In genomic region chr10:57046021-57046420, GRCm38 (mm10) we compare ENCODE assay signal across 26 mouse cellular contexts.
DNase-seq lines count a peak whose midpoint lies in the region; ATAC-seq and TF ChIP-seq lines count a peak whose summit lies in the region.
"Had no signal": no experiment of that assay in that cellular context is flagged by ENCODE, and none has a peak within 500 bp of the region (broad histone marks: within the 10 kb centered on the region; RNA-seq: fewer than 3 reads in every experiment).

No protein-coding gene starts in this region.

- intact Hi-C loops in heart, adult 2 months (cut with DNase I) = no loop called here

- H3K36me3 ChIP-seq in heart, adult 2 months (ENCODE audit: control insufficient read depth, insufficient read depth, low read length) = peaks cover 3% of the 10 kb centered on the region; the same call in 1 of the 2 replicates
- H3K36me3 ChIP-seq in embryonic facial prominence, embryonic 14.5 days (ENCODE audit: control insufficient read depth, insufficient read depth, low read length) = no peaks in the 10 kb centered on the region
- no peaks in the 10 kb centered on the region for H3K36me3 ChIP-seq in limb, embryonic 14.5 days (ENCODE audit: control insufficient read depth, insufficient read depth, low read length)
- H3K36me3 ChIP-seq: embryonic facial prominence, embryonic 12.5 days; forebrain, embryonic 10.5 days; hindbrain, embryonic 10.5 days; hindbrain, embryonic 13.5 days; intestine, embryonic 15.5 days had no signal

- H3K4me2 ChIP-seq in embryonic facial prominence, embryonic 14.5 days (ENCODE audit: low read depth, low read length) = no peak overlapping the region
- no peak overlapping the region for H3K4me2 ChIP-seq in limb, embryonic 14.5 days (replicated peaks; ENCODE audit: low read depth, low read length, severe bottlenecking)
- H3K4me2 ChIP-seq: embryonic facial prominence, embryonic 12.5 days; forebrain, embryonic 13.5 days; heart, embryonic 11.5 days; hindbrain, embryonic 13.5 days; intestine, embryonic 15.5 days had no signal

- no peak overlapping the region for H3K4me3 ChIP-seq in heart, adult 2 months
- H3K4me3 ChIP-seq in embryonic facial prominence, embryonic 14.5 days (ENCODE audit: low read depth, low read length) = no peak overlapping the region
- no peak overlapping the region for H3K4me3 ChIP-seq in limb, embryonic 14.5 days (replicated peaks; ENCODE audit: low read length)
- H3K4me3 ChIP-seq: embryonic facial prominence, embryonic 12.5 days; erythroblast, embryonic 14.5 days; forebrain, embryonic 10.5 days; forebrain, embryonic 13.5 days; hindbrain, embryonic 10.5 days; hindbrain, embryonic 13.5 days; intestine, embryonic 15.5 days had no signal

- DNase-seq in adrenal gland, postnatal 14 days = peak; percentile 15
- DNase-seq in adrenal gland, adult 8-10 months = no peak
- no peak for DNase-seq in heart, adult 2 months
- DNase-seq in heart, postnatal 4 days = no peak
- DNase-seq in embryonic facial prominence, embryonic 14.5 days (ENCODE audit: low spot score) = peak; percentile 63
- DNase-seq in limb, embryonic 14.5 days (ENCODE audit: low spot score) = peak; percentile 64
- DNase-seq in thymus, adult 18-20 months = no peak
- DNase-seq: cerebellum, adult 11-12 months; cerebellum, adult 9-10 months; cerebellum, postnatal 14 days; gastrocnemius, postnatal 10 days; gastrocnemius, postnatal 36 days; kidney, adult 11 months; kidney, adult 8-10 months had no signal

- no peaks in the 10 kb centered on the region for H3K79me2 ChIP-seq in heart, adult 2 months (replicated peaks; ENCODE audit: control insufficient read depth, insufficient read depth, low read length)

- H3K4me1 ChIP-seq in heart, adult 2 months (ENCODE audit: control insufficient read depth, insufficient read depth, low read length) = no peaks in the 10 kb centered on the region
- peaks cover 3% of the 10 kb centered on the region for H3K4me1 ChIP-seq in embryonic facial prominence, embryonic 14.5 days (ENCODE audit: control insufficient read depth, insufficient read depth, low read length)
- peaks cover 6% of the 10 kb centered on the region for H3K4me1 ChIP-seq in limb, embryonic 14.5 days (ENCODE audit: control insufficient read depth, insufficient read depth, low read length)
- H3K4me1 ChIP-seq: forebrain, embryonic 13.5 days; hindbrain, embryonic 10.5 days; hindbrain, embryonic 13.5 days; intestine, embryonic 15.5 days had no signal

- H3K9ac ChIP-seq in heart, adult 2 months (ENCODE audit: low read depth, low read length) = no peak overlapping the region
- H3K9ac ChIP-seq in embryonic facial prominence, embryonic 14.5 days (ENCODE audit: low read depth, low read length) = no peak overlapping the region
- no peak overlapping the region for H3K9ac ChIP-seq in limb, embryonic 14.5 days (ENCODE audit: low read depth, low read length, severe bottlenecking)
- H3K9ac ChIP-seq: embryonic facial prominence, embryonic 12.5 days; forebrain, embryonic 13.5 days; hindbrain, embryonic 13.5 days; intestine, embryonic 15.5 days had no signal

- TF ChIP-seq CTCF in heart, adult 2 months (IDR thresholded peaks at IDR 0.05) = no peak

- no peak for ATAC-seq in embryonic facial prominence, embryonic 14.5 days (ENCODE audit: low read depth)
- no peak for ATAC-seq in limb, embryonic 14.5 days (ENCODE audit: low FRiP score, low read depth)
- ATAC-seq: activated CD4-positive, CD25-positive, alpha-beta regulatory T cell, adult 4 months; CD4-positive, CD25-positive, alpha-beta regulatory T cell, adult 4 months; forebrain, embryonic 16.5 days; hindbrain, embryonic 16.5 days; intestine, embryonic 15.5 days had no signal

- TF ChIP-seq POLR2A in heart, adult 2 months (IDR thresholded peaks at IDR 0.05; ENCODE audit: insufficient read depth, low read depth, low read length) = no peak
- no peak for TF ChIP-seq POLR2A in limb, embryonic 14.5 days (IDR thresholded peaks at IDR 0.05; ENCODE audit: borderline replicate concordance, extremely low read depth, insufficient read depth, insufficient read length)

- H3K27me3 ChIP-seq in heart, adult 2 months (ENCODE audit: control insufficient read depth, insufficient read depth, low read length) = no peaks in the 10 kb centered on the region
- no peaks in the 10 kb centered on the region for H3K27me3 ChIP-seq in embryonic facial prominence, embryonic 14.5 days (replicated peaks; ENCODE audit: control insufficient read depth, insufficient read depth, low read length)
- no peaks in the 10 kb centered on the region for H3K27me3 ChIP-seq in limb, embryonic 14.5 days (ENCODE audit: control insufficient read depth, insufficient read depth, low read length)
- H3K27me3 ChIP-seq: embryonic facial prominence, embryonic 12.5 days; forebrain, embryonic 13.5 days; hindbrain, embryonic 13.5 days; intestine, embryonic 15.5 days had no signal

- peak overlapping the region; percentile 63; the same call in 1 of the 2 replicates for H3K27ac ChIP-seq in heart, adult 2 months
- H3K27ac ChIP-seq in embryonic facial prominence, embryonic 14.5 days (replicated peaks; ENCODE audit: low read depth, low read length) = no peak overlapping the region
- no peak overlapping the region for H3K27ac ChIP-seq in limb, embryonic 14.5 days (replicated peaks; ENCODE audit: low read depth, low read length)
- H3K27ac ChIP-seq: embryonic facial prominence, embryonic 12.5 days; forebrain, embryonic 10.5 days; forebrain, embryonic 13.5 days; hindbrain, embryonic 10.5 days; hindbrain, embryonic 13.5 days; intestine, embryonic 15.5 days had no signal

- H3K9me3 ChIP-seq in embryonic facial prominence, embryonic 14.5 days (ENCODE audit: control insufficient read depth, low read length) = no peaks in the 10 kb centered on the region
- no peaks in the 10 kb centered on the region for H3K9me3 ChIP-seq in limb, embryonic 14.5 days (ENCODE audit: control insufficient read depth, low read length)
- H3K9me3 ChIP-seq: embryonic facial prominence, embryonic 12.5 days; forebrain, embryonic 10.5 days; forebrain, embryonic 13.5 days; hindbrain, embryonic 10.5 days; hindbrain, embryonic 13.5 days; intestine, embryonic 15.5 days had no signal

- no peak for TF ChIP-seq EP300 in heart, adult 2 months (IDR thresholded peaks at IDR 0.05; ENCODE audit: insufficient read depth, low read depth, low read length)

- WGBS in heart, adult 2 months = 58% methylated on average over 2 of the region's 2 CpGs
- 52% methylated on average over 2 of the region's 2 CpGs for WGBS in embryonic facial prominence, embryonic 14.5 days
- 40% methylated on average over 2 of the region's 2 CpGs for WGBS in limb, embryonic 14.5 days

Comparison
In these comparisons a context has a peak if more than half of its experiments do, and no peak if none do; other contexts are left out.
1. DNase-seq: peak in adrenal gland, postnatal 14 days (single experiment), embryonic facial prominence, embryonic 14.5 days (single experiment) and limb, embryonic 14.5 days (single experiment); none in adrenal gland, adult 8-10 months (single experiment), heart, adult 2 months (0 of 2), heart, postnatal 4 days (single experiment) and thymus, adult 18-20 months (0 of 2).